Mouse (Mus musculus) urinary bladder, adult 18-20 months (tissue): ENCODE measurements around the gene Zfp518b.
A peak's percentile ranks its signal among the peaks of the same experiment; 100 is the strongest.

Source experiments
- DNase-seq, 2 experiments: peaks; one replicate each; pipeline ENCODE4 v3.0.0; 2022; ENCODE audit warnings: low spot score in 2 of 2, mixed read lengths in 2 of 2

The Zfp518b gene

GRCm38 (mm10) chr5:38632463-38633449 is 51.9 kb downstream of the Zfp518b start:
- DNase-seq: peak; percentile 51 to 59

GRCm38 (mm10) chr5:38628023-38628422 is 56.6 kb downstream of the Zfp518b start:
- no peak for DNase-seq

DNA sequence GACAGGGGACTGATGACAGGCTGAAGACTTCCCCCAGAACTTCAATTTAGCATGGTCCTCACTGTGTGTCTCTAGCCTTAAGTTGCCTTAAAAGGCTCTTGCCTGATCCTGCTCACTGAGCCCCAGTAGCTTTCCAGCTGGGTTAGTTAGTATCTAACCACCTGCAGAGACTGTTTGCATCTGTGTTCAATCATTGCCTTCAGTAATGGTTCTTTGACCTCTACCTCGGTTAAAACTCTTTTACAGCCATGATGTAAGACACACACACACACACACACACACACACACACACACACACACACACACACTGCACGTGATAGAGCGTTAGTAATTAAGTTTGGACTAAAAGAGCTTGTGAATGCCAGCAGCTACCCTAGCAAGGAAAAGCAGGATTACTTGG is 57.7 kb downstream of the Zfp518b start:
- DNase-seq: no peak

- DNase-seq: peak; percentile 13 to 19
These were observed 63.8 kb downstream of the Zfp518b start for GRCm38 (mm10) chr5:38620783-38621182.

GRCm38 (mm10) chr5:38618908-38619307 is 65.7 kb downstream of the Zfp518b start:
- DNase-seq: no peak
